Mouse (Mus musculus): ENCODE results near the gene 9930111J21Rik1. TPM values are rescaled to one million over a fixed set of nuclear protein-coding genes. Genes with fewer than 3 reads are reported as not detected.
"Not testable (repeated sequence)": the region's sequence is repeated elsewhere in the genome, so short reads cannot be mapped to it uniquely, and the experiment has no call there.

9930111J21Rik1 gene
- polyA plus RNA-seq, 1 experiment from 2014 or later: 0.10 TPM

- not testable (repeated sequence) for H3K36me3 ChIP-seq; ATAC-seq (ENCODE audit: low FRiP score)
- WGBS: 76% methylated on average over 6 of the region's 6 CpGs
Measured at GRCm38 (mm10) chr11:48900654-48901566, 78.3 kb downstream of the 9930111J21Rik1 start.

DNA sequence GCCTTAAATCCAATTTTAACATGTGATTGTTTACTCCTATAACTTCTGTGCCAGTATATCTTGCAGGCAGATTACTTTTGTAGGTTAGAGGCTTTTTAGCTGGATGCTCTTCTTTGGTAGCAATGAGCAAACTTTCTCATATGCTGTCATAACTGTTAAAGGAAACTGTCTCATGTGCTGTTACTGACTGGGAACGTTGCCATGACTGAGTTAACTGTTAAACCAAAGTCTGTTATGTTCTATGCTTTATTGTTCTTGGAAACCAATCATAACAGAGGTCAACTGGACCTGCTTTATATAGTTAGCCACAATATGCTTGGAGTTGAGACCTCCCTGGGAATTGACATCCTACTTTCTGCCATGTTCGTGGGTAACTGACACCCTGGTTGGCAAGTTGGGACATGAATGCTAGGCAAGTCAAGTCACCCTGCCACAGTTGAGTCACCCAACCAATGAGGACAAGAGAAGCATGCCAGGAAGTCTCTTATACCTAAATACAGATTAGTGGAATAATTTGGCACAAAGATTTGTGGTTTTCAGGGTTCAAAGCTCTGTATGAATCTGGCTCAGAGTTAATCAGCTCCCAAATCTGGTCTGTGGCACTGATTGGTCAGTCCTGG lies 80.3 kb downstream of the 9930111J21Rik1 start:
- no peaks in the 10 kb centered on the region for H3K27me3 ChIP-seq
- no peak overlapping the region for H3K4me3 ChIP-seq
- no peak overlapping the region for H3K4me2 ChIP-seq (replicated peaks)
- no peaks in the 10 kb centered on the region for H3K36me3 ChIP-seq
- no peaks in the 10 kb centered on the region for H3K9me3 ChIP-seq (replicated peaks)
- H3K9ac ChIP-seq: no peak overlapping the region
- ATAC-seq (ENCODE audit: low FRiP score): no peak
- 73% methylated on average over 2 of the region's 2 CpGs for WGBS
- no peaks in the 10 kb centered on the region for H3K4me1 ChIP-seq
- no peak overlapping the region for H3K27ac ChIP-seq

More at GRCm38 (mm10) chr11:48900654-48901566, 78.3 kb downstream of the 9930111J21Rik1 start:
- not testable (repeated sequence) for H3K4me2 ChIP-seq (replicated peaks); H3K4me3 ChIP-seq; H3K9ac ChIP-seq; H3K9me3 ChIP-seq (replicated peaks); H3K27me3 ChIP-seq; H3K4me1 ChIP-seq; H3K27ac ChIP-seq

Other genes with a start within 250 kb of the 9930111J21Rik1 start
- 442 and 512 TPM in 2 replicates for gene Rack1, start 179.1 kb downstream of the 9930111J21Rik1 start, polyA plus RNA-seq (2016; fragmentation: Nextera tagmentation; extraction: Ambion mirVana)
- 6.4 and 7.1 TPM in 2 replicates for gene Trim41, start 162.0 kb downstream of the 9930111J21Rik1 start, polyA plus RNA-seq (2016; fragmentation: Nextera tagmentation; extraction: Ambion mirVana)
- 0.70 and 1.6 TPM in 2 replicates for gene Trim7, start 153.3 kb downstream of the 9930111J21Rik1 start, polyA plus RNA-seq (2016; fragmentation: Nextera tagmentation; extraction: Ambion mirVana)
- gene Gm12184, start 152.7 kb downstream of the 9930111J21Rik1 start, polyA plus RNA-seq (2016; fragmentation: Nextera tagmentation; extraction: Ambion mirVana): 7.2 and 10.0 TPM in 2 replicates
- gene Irgm1, start 107.7 kb downstream of the 9930111J21Rik1 start, polyA plus RNA-seq (2016; fragmentation: Nextera tagmentation; extraction: Ambion mirVana): 3.0 and 3.9 TPM in 2 replicates
- gene Gm5431, start 77.2 kb downstream of the 9930111J21Rik1 start, polyA plus RNA-seq (2016; fragmentation: Nextera tagmentation; extraction: Ambion mirVana): 0.13 TPM in 1 of 2 replicates, not detected in the other
- 2.3 and 2.4 TPM in 2 replicates for gene Psme2b, start 33.2 kb downstream of the 9930111J21Rik1 start, polyA plus RNA-seq (2016; fragmentation: Nextera tagmentation; extraction: Ambion mirVana)
- gene Olfr56, start 509 bp downstream of the 9930111J21Rik1 start, polyA plus RNA-seq (2016; fragmentation: Nextera tagmentation; extraction: Ambion mirVana): not detected in 2 replicates
- gene Gm12185, start 12.8 kb upstream of the 9930111J21Rik1 start, polyA plus RNA-seq (2016; fragmentation: Nextera tagmentation; extraction: Ambion mirVana): not detected in 2 replicates
- gene Tgtp1, start 14.8 kb upstream of the 9930111J21Rik1 start, polyA plus RNA-seq (2016; fragmentation: Nextera tagmentation; extraction: Ambion mirVana): not detected in 2 replicates
- gene 9930111J21Rik2, start 71.8 kb upstream of the 9930111J21Rik1 start, polyA plus RNA-seq (2016; fragmentation: Nextera tagmentation; extraction: Ambion mirVana): 0.22 and 0.57 TPM in 2 replicates
- gene Tgtp2, start 84.8 kb upstream of the 9930111J21Rik1 start, polyA plus RNA-seq (2016; fragmentation: Nextera tagmentation; extraction: Ambion mirVana): not detected in 2 replicates
- 0.46 and 0.66 TPM in 2 replicates for gene Ifi47, start 97.2 kb upstream of the 9930111J21Rik1 start, polyA plus RNA-seq (2016; fragmentation: Nextera tagmentation; extraction: Ambion mirVana)
- gene Olfr1396, start 135.5 kb upstream of the 9930111J21Rik1 start, polyA plus RNA-seq (2016; fragmentation: Nextera tagmentation; extraction: Ambion mirVana): not detected in 2 replicates
- gene Olfr1395, start 162.9 kb upstream of the 9930111J21Rik1 start, polyA plus RNA-seq (2016; fragmentation: Nextera tagmentation; extraction: Ambion mirVana): not detected in 2 replicates
- gene Olfr1394, start 175.0 kb upstream of the 9930111J21Rik1 start, polyA plus RNA-seq (2016; fragmentation: Nextera tagmentation; extraction: Ambion mirVana): not detected in 2 replicates
- 0.16 and 0.22 TPM in 2 replicates for gene Btnl9, start 207.8 kb upstream of the 9930111J21Rik1 start, polyA plus RNA-seq (2016; fragmentation: Nextera tagmentation; extraction: Ambion mirVana)
- gene Zfp62, start 223.9 kb upstream of the 9930111J21Rik1 start, polyA plus RNA-seq (2016; fragmentation: Nextera tagmentation; extraction: Ambion mirVana): 55.3 and 62.5 TPM in 2 replicates